Mouse (Mus musculus) thymus, postnatal 36 days (tissue): Measurements from ENCODE around the gene Six4.
"Not testable (repeated sequence)": the region's sequence is repeated elsewhere in the genome, so short reads cannot be mapped to it uniquely, and the experiment has no call there.

ENCODE experiments used
- DNase-seq, 2 experiments: peaks; one replicate each; pipeline ENCODE4 v3.0.0; 2022; ENCODE audit warnings: mixed read lengths in 2 of 2

Six4 gene

GRCm38 (mm10) chr12:73087086-73087485, 26.2 kb downstream of the Six4 start:
- no peak for DNase-seq

- no peak for DNase-seq
These were observed 27.3 kb downstream of the Six4 start for GRCm38 (mm10) chr12:73085739-73086630.

GRCm38 (mm10) chr12:73083773-73084172, 29.5 kb downstream of the Six4 start:
- DNase-seq: no peak

GRCm38 (mm10) chr12:73081828-73082227, 31.4 kb downstream of the Six4 start:
- not testable (repeated sequence) for DNase-seq

- no peak for DNase-seq
These were observed 52.3 kb downstream of the Six4 start for GRCm38 (mm10) chr12:73060805-73061410.

- no peak for DNase-seq
These were observed 55.8 kb downstream of the Six4 start for GRCm38 (mm10) chr12:73057492-73057891.

GRCm38 (mm10) chr12:73055451-73055850, 57.8 kb downstream of the Six4 start:
- no peak for DNase-seq

- DNase-seq: no peak
These were observed 58.6 kb downstream of the Six4 start for GRCm38 (mm10) chr12:73054576-73055185.

GRCm38 (mm10) chr12:73053668-73054241, 59.5 kb downstream of the Six4 start, which contains the start of gene Six1:
TSS of gene Six1 (minus strand) at chr12:73053887.
- peak in 1 of 2 experiments; percentile 34 for DNase-seq

- DNase-seq: no peak
These were observed 60.3 kb downstream of the Six4 start for GRCm38 (mm10) chr12:73052651-73053591.

- DNase-seq: no peak
These were observed 61.1 kb downstream of the Six4 start for GRCm38 (mm10) chr12:73052036-73052650.

- no peak for DNase-seq
These were observed 62.3 kb downstream of the Six4 start for GRCm38 (mm10) chr12:73050811-73051580.

- DNase-seq: no peak
These were observed 63.0 kb downstream of the Six4 start for GRCm38 (mm10) chr12:73050305-73050704.
